In genomic region chr10:38380388-38380787, GRCm38 (mm10) we compare ENCODE assay signal across 26 mouse cellular contexts.
DNase-seq lines count a peak whose midpoint lies in the region; ATAC-seq lines count a peak whose summit lies in the region.
"Had no signal": no experiment of that assay in that cellular context is flagged by ENCODE, and none has a peak within 500 bp of the region (broad histone marks: within the 10 kb centered on the region; RNA-seq: fewer than 3 reads in every experiment).

No protein-coding gene starts in this region.

- H3K36me3 ChIP-seq in hindbrain, embryonic 15.5 days = no peaks in the 10 kb centered on the region
- H3K36me3 ChIP-seq in hindbrain, embryonic 10.5 days = no peaks in the 10 kb centered on the region
- H3K36me3 ChIP-seq: embryonic facial prominence, embryonic 13.5 days; heart, embryonic 12.5 days; limb, embryonic 12.5 days had no signal

- H3K4me2 ChIP-seq in hindbrain, embryonic 15.5 days = no peak overlapping the region
- H3K4me2 ChIP-seq: embryonic facial prominence, embryonic 13.5 days; heart, embryonic 12.5 days; limb, embryonic 12.5 days; liver, embryonic 11.5 days had no signal

- H3K9me3 ChIP-seq in hindbrain, embryonic 15.5 days = no peaks in the 10 kb centered on the region
- H3K9me3 ChIP-seq in hindbrain, embryonic 10.5 days = no peaks in the 10 kb centered on the region
- H3K9me3 ChIP-seq: embryonic facial prominence, embryonic 13.5 days; heart, embryonic 12.5 days; limb, embryonic 12.5 days had no signal

- no peak for DNase-seq in hindbrain, embryonic 10.5 days (ENCODE audit: low spot score)
- peak; percentile 62 for DNase-seq in lung, postnatal 10 days
- no peak for DNase-seq in lung, postnatal 36 days
- peak; percentile 43 to 53 for DNase-seq in right cerebral cortex, postnatal 10 days (ENCODE audit: low spot score in 2 of 2)
- DNase-seq in right cerebral cortex, adult 2 months (ENCODE audit: low spot score in 2 of 2) = no peak
- DNase-seq: adrenal gland, adult 8-10 months; cerebellum, adult 18-20 months; cerebellum, postnatal 25 days; embryo, embryonic 11 days; gastrocnemius, postnatal 25 days; heart, adult 18-20 months; heart, postnatal 10 days; kidney, postnatal 25 days; liver, postnatal 0 days; right cerebral cortex, postnatal 14 days; thymus, postnatal 25 days had no signal

- H3K27me3 ChIP-seq in hindbrain, embryonic 15.5 days = no peaks in the 10 kb centered on the region
- H3K27me3 ChIP-seq in hindbrain, embryonic 10.5 days (ENCODE audit: insufficient read depth, poor library complexity, severe bottlenecking) = no peaks in the 10 kb centered on the region
- H3K27me3 ChIP-seq: embryonic facial prominence, embryonic 13.5 days; heart, embryonic 12.5 days; limb, embryonic 12.5 days; megakaryocyte, embryonic 14.5 days had no signal

- H3K4me1 ChIP-seq in hindbrain, embryonic 15.5 days (replicated peaks) = no peaks in the 10 kb centered on the region
- H3K4me1 ChIP-seq in hindbrain, embryonic 10.5 days (replicated peaks) = no peaks in the 10 kb centered on the region
- H3K4me1 ChIP-seq: embryonic facial prominence, embryonic 13.5 days; heart, embryonic 12.5 days; limb, embryonic 12.5 days; megakaryocyte, embryonic 14.5 days had no signal

- 52% methylated on average over 2 of the region's 2 CpGs for WGBS in hindbrain, embryonic 15.5 days
- WGBS in hindbrain, embryonic 10.5 days = 82% methylated on average over 2 of the region's 2 CpGs

- H3K4me3 ChIP-seq in hindbrain, embryonic 15.5 days = no peak overlapping the region
- H3K4me3 ChIP-seq in hindbrain, embryonic 10.5 days = no peak overlapping the region
- H3K4me3 ChIP-seq: embryonic facial prominence, embryonic 13.5 days; erythroblast, embryonic 14.5 days; heart, embryonic 12.5 days; layer of hippocampus, adult 2 months; limb, embryonic 12.5 days; megakaryocyte, embryonic 14.5 days had no signal

- ATAC-seq in hindbrain, embryonic 15.5 days (ENCODE audit: low FRiP score, low read depth) = peak; percentile 73
- ATAC-seq: activated CD4-positive, CD25-positive, alpha-beta regulatory T cell, adult 4 months; intestine, postnatal 0 days; liver, postnatal 0 days had no signal

- peak overlapping the region; percentile 48 for H3K27ac ChIP-seq in hindbrain, embryonic 15.5 days (replicated peaks)
- H3K27ac ChIP-seq in hindbrain, embryonic 10.5 days = no peak overlapping the region
- H3K27ac ChIP-seq: embryonic facial prominence, embryonic 13.5 days; layer of hippocampus, adult 2 months; limb, embryonic 12.5 days had no signal

- no peak overlapping the region for H3K9ac ChIP-seq in hindbrain, embryonic 15.5 days
- H3K9ac ChIP-seq: embryonic facial prominence, embryonic 13.5 days; heart, embryonic 12.5 days; limb, embryonic 12.5 days; liver, postnatal 0 days had no signal

Comparison
In these comparisons a context has a peak if more than half of its experiments do, and no peak if none do; other contexts are left out.
1. DNase-seq: peak in lung, postnatal 10 days (single experiment) and right cerebral cortex, postnatal 10 days (2 of 2); none in hindbrain, embryonic 10.5 days (single experiment), lung, postnatal 36 days (single experiment) and right cerebral cortex, adult 2 months (0 of 2).